Mouse (Mus musculus) layer of hippocampus, adult 8-10 months (tissue): ENCODE results near the gene Dcpp2. TPM values are rescaled to one million over a fixed set of nuclear protein-coding genes. Genes with fewer than 3 reads are reported as not detected.
"Not testable (repeated sequence)": the region's sequence is repeated elsewhere in the genome, so short reads cannot be mapped to it uniquely, and the experiment has no call there.

Source experiments
- DNase-seq, 2 experiments: peaks; one replicate each; pipeline ENCODE4 v3.0.0; 2022; ENCODE audit warnings: low spot score in 2 of 2
- total RNA-seq, 4 experiments: library from RNA; stranded (reverse); gene quantifications; 2 replicates each; pipeline ENCODE4 v1.2.4; 2022

Dcpp2 gene
- not detected for total RNA-seq

DNA sequence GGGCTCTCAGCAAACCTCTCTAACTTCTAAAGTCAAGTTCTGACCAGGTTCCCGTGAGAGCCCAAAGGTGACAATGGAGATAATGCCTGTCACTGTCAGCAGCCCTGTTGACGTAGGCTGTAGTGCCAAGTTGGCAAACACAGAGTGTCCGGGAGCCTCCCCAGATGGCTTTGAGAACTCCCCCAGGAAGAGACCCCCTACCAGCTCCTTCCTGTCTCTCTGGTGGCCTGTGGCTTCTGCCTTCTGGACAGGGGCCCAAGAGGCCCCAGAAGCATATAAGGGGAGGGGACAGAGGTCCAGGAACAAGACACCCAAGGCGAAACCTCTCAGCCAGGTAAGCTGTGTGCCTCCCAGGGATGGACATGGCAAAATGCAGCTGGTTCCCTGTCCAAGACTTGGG, at the start of gene Dcpp2, which contains the start of gene Dcpp1:
Gene Dcpp2 (plus strand): TSS at position 305 of the 400 bp plus-strand sequence.
Gene Dcpp1 (plus strand): TSS at position 301 of the 400 bp plus-strand sequence.
- not testable (repeated sequence) for DNase-seq

DNA sequence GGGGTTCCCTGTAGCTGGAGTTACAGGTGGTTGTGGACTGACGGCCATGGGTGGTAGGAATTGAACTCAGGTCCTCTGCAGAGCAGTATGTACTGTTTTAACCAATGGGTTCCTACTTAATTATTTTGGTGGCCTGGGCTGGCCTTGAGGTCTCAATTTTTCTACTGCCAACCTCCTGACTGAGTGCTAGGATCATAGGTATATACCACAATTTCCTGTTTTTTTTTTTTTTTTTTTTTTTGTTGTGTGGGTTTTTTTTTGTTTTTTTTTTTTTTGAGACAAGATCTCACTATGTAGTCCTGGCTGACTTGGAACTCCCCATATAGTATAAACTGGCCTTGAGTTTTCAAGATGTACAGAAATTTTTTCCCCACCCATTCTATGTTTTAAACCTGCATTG, 49.5 kb upstream of the Dcpp2 start:
- no peak for DNase-seq

DNA sequence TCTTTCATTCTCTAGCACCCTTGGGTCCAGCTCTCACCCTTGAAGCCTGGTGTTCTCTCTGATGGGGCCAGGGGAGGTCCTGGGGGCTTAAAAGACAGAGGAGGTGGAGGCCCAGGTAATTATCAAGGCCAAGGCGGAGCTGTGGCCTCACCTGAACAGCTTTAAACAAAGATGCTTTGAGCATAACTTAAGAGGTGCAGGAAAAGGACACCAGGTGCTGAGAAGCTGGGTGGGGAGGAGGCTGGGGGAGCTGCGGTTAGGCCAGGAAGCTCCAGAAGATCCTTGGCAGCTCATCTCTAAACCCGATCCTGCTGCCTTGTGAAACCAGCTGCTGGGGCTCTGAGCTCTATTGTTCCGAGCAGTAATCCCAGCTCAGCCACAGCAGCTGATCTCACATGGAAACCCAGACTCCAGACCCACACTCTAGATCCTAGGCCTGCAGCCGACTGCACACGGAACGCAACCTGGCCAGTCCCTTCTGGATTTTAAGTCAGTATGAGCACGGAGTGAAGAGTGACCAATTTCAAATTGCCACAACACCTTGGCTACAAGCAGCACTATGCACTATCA, 44.6 kb upstream of the Dcpp2 start, which contains the start of gene Prss33:
Gene Prss33 (minus strand): TSS at position 51 of the 570 bp plus-strand sequence.
- DNase-seq = no peak

- peak in 1 of 2 experiments; percentile 56 for DNase-seq
These were observed 39.5 kb upstream of the Dcpp2 start for GRCm38 (mm10) chr17:23841145-23841544.

DNA sequence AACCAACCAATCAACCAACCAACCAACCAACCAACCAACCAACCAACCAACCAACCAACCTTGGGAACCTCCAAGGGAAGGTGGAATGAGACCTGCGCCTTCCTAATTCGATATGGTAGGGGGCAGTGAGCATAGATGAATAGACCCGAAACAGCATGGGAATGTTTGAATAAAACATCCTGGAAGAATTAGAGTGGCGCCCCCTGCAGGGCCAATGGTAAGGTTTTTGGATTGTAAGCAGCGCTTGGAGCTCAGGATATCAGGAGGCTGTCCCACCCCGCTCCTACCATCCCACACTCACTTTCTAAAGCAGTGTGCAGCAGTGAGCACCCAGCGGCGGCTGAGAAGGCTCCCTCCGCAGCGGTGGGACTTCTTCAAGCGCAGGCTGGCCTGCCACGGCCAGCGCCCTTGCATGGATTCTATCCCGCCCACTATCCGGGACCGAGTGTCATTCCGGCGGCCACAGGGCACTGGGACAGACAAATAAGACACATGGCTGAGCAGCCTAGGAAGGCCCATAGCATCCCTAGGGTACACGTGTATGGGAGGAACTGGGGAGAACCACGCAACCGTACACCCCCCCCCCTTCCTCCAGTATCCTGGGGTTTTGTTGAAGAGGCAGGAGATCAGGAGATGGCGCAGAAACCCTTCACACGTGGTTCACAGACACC, 37.4 kb upstream of the Dcpp2 start:
- DNase-seq = no peak

GRCm38 (mm10) chr17:23843812-23844273, 36.8 kb upstream of the Dcpp2 start, which contains the start of the genes Prss32 and Prss41:
Gene Prss32 (plus strand): TSS chr17:23843855.
Gene Prss41 (minus strand): TSS chr17:23844172.
- peak in 1 of 2 experiments; percentile 40 for DNase-seq

DNA sequence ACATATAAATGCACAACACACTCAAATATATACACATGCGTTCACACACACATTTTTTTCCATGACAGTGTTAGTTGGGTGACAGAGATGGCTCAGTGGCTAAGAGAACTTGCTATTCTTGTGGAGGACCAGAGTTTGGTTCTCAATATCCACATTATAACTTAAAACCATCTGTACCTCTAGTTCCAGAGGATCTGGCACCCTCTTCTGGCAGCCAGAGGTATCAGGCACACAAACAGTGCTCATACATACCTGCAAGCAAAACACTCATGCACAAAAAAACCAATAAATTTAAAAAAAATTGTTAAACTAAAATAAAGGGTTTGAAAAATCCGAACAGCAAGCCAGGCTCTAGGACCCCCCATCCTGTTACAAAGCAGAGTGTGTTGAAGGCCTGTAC, 30.7 kb upstream of the Dcpp2 start:
- DNase-seq = no peak

- peak in 1 of 2 experiments; percentile 61 for DNase-seq
These were observed 29.6 kb upstream of the Dcpp2 start for GRCm38 (mm10) chr17:23850853-23851749.

DNA sequence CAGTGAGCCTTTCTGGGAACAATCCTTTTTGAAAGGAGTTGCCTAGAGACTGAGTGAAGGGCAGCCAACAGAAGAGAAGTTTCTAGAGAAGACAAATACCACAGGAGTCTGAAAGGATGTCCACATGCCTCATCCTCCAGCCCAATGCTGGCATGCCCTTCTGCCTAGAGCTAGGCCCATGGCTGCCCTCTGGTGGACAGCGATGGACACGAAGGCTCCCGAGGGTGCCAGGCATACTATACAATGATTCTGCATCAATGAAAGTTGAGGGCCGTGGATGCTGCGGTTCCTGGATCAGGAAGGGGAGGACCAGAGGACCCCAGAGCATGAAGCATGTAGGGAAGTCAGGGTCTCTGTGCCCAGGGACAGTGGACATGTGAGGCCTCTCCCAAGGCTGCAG, 27.4 kb upstream of the Dcpp2 start:
- no peak for DNase-seq

GRCm38 (mm10) chr17:23854229-23854765, 26.4 kb upstream of the Dcpp2 start:
- no peak for DNase-seq

GRCm38 (mm10) chr17:23857193-23857592, 23.5 kb upstream of the Dcpp2 start:
- no peak for DNase-seq

DNA sequence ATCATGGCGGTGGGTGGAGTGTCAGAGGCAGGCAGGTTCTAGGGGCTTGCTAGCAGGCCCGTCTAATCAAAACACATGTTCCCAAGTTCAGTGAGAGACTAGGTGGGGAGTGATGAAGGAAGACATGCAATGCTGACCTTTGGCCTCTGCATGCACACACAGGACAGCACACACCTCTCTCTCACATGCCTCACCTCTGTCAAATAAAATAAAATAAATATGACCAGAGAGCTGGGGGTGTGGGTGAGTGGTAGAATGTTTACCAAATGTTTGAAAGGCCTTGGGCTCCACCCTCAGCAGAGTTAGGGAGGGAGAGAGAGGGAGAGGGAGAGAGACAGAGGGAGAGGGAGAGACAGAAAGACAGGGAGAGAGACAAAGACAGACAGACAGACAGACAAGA, 22.8 kb upstream of the Dcpp2 start:
- DNase-seq = no peak

- DNase-seq = no peak
These were observed 17.8 kb upstream of the Dcpp2 start for GRCm38 (mm10) chr17:23862926-23863325.

GRCm38 (mm10) chr17:23867756-23868155, 12.9 kb upstream of the Dcpp2 start, which contains the start of gene Prss21:
Gene Prss21 (plus strand): TSS chr17:23868056.
- no peak for DNase-seq

GRCm38 (mm10) chr17:23868513-23868912, 12.2 kb upstream of the Dcpp2 start:
- no peak for DNase-seq

DNA sequence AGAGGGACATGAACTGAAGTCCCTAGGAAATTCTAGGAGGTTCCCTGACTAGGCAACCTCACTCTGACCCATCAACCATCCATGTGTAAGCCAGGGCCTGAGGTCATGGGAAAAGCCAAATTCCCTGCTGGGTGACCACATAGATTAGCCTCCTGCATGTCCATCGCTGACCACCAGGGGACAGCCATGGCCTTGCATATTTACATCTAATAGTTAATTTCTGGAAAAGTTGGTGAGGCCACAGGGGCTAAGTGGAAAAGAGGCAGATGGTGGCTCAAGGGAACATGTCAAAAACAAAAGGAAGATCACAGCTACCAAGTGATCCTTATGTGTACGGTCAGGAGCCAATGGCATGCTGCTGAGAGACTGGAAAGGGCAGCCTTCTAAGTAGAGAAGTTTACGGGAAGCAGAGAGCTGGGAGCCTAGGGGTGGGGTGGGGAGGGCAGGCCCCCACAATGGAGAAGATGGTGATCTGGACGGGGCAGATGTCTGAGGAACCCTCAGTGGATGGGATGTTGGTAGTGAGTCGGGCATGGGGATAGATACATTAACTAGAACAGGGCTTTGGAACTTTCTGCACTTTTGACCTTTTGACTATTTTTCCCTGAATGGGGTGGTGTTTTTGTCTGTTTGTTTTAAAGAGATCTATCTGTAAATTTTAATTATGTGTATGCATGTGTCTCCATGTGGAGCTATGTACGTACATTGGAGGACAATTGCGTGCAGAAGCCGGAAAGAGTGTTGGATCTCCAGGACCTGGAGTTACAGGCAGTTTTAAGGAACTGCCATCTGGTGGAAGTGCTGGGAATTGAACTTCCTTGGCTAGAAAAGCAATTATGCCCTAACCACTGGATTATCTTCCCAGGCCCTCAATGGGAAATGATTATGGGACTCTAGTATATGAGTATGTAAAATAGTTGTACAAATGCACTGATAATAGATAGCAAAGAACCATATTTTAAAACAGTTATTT, 6.5 kb upstream of the Dcpp2 start:
- peak in 1 of 2 experiments; percentile 31 for DNase-seq

DNA sequence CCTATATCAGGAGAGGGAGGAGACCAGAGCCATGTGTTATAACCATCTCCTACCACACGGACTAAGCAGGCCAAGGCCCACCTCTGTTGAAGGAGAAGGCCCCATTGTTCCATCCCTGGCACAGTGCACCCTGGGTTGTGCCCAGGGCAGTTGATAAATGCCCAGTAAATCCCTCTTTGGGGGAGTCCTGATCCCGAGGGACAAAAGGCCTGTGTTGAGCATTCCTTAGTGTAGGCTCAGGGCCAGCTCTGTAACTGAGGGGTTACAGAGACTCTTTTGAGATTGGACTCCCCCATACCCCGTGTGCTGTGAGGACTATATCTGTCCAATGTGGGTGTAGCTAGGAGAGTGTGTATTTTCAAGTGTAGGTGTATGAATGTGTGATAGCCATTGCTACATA, 3.9 kb upstream of the Dcpp2 start:
- peak; percentile 38 to 46 for DNase-seq

DNA sequence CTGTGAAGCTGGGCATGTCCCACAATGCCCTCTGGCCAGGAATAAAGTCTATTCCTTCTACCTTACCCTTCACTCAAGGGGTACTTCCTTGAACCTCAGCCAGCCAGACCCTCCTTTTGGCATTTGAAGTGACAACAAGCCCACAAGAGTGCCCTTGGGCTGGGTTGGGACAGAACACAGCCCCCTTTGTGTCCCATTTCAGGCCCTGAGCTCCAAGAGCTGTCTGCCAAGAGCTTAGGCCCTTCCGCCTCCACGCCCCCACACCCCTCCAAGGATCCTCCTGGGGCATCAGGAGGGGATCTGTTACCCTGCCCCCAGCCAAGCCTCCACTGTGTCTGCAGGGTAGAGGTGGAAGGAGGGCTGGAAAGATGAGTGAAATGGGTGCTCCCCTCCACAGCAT, 3.5 kb upstream of the Dcpp2 start:
- no peak for DNase-seq

GRCm38 (mm10) chr17:23917158-23917557, 36.5 kb downstream of the Dcpp2 start, which contains the start of gene Dcpp3:
Gene Dcpp3 (plus strand): TSS chr17:23917458.
- DNase-seq = not testable (repeated sequence)

- DNase-seq = peak; percentile 86 to 88
These were observed 43.9 kb downstream of the Dcpp2 start for GRCm38 (mm10) chr17:23924531-23925007.
